Mouse (Mus musculus) brain, embryonic 14.5 days (tissue): ENCODE results near the gene Tfpt.

Experiments used
- CTCF ChIP-seq: fragments of 200-500 bp; IDR thresholded peaks from 2 replicates; pipeline ENCODE4 v1.5.1; 2012; ENCODE audit warnings: inconsistent platforms, mild to moderate bottlenecking, moderate library complexity, borderline replicate concordance; ENCODE audit not compliant: insufficient read depth, insufficient read length; ENCODE audit errors: extremely low read depth
- POLR2A ChIP-seq: fragments of 200-500 bp; IDR thresholded peaks from 2 replicates; pipeline ENCODE4 v1.6.1; 2012; ENCODE audit warnings: mild to moderate bottlenecking, inconsistent platforms, borderline replicate concordance; ENCODE audit not compliant: poor library complexity, insufficient read depth, insufficient read length, severe bottlenecking; ENCODE audit errors: extremely low read depth

DNA sequence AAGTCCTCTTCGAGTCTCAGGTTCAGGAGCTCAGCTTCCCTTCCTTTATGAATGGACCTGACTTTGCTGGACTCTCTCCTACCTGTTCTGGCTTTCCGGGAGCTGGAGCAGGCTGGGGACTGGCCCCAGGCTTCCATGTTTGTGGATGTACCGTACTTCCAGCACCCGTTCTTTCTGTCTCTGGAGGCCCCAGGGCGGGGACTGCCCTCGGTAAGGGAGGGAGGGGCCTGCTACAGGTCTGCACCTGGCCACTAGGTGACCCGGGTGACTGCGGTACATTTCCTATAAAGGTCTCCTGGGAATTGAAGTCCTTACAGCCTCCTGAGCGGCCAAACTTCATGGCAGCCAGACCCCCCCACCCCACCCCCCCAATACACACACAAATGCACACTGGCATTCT lies 47.6 kb upstream of the Tfpt start, which contains the start of gene Tmc4:
- no peak for TF ChIP-seq POLR2A
- no peak for TF ChIP-seq CTCF
